Mouse (Mus musculus): ENCODE data around the gene Shank1. TPM values are rescaled to one million over a fixed set of nuclear protein-coding genes. Genes with fewer than 3 reads are reported as not detected.

The Shank1 gene
- polyA plus RNA-seq, 1 experiment, result 0.66 TPM

- no peaks in the 10 kb centered on the region for H3K4me1 ChIP-seq (ENCODE audit: control insufficient read depth, insufficient read depth, low read length)
- no peak overlapping the region for H3K4me3 ChIP-seq (ENCODE audit: insufficient read depth, low read depth, low read length)
- TF ChIP-seq POLR2A (IDR thresholded peaks at IDR 0.05; ENCODE audit: low read depth, low read length), result no peak
- TF ChIP-seq CTCF (conservative IDR thresholded peaks at IDR 0.05; ENCODE audit: insufficient read depth, insufficient read length, low read depth, low read length), result no peak
- H3K27ac ChIP-seq (ENCODE audit: insufficient read depth, low read depth, low read length), result no peak overlapping the region
- WGBS, result 71% methylated on average over 14 of the region's 14 CpGs
- H3K36me3 ChIP-seq (ENCODE audit: control insufficient read depth, insufficient read depth, low read length), result no peaks in the 10 kb centered on the region
- DNase-seq, result no peak
- H3K27me3 ChIP-seq (replicated peaks; ENCODE audit: control insufficient read depth, insufficient read depth, low read length), result no peaks in the 10 kb centered on the region
Measured at GRCm38 (mm10) chr7:44334139-44334538, 24.1 kb downstream of the Shank1 start.

- Histone ChIP-seq H3K36me3 (ENCODE audit: control insufficient read depth, insufficient read depth, low read length) (no peaks in the 10 kb centered on the region), H3K4me3 (ENCODE audit: insufficient read depth, low read depth, low read length) (no peak overlapping the region), H3K27ac (ENCODE audit: insufficient read depth, low read depth, low read length) (no peak overlapping the region), H3K4me1 (ENCODE audit: control insufficient read depth, insufficient read depth, low read length) (no peaks in the 10 kb centered on the region), H3K27me3 (replicated peaks; ENCODE audit: control insufficient read depth, insufficient read depth, low read length) (no peaks in the 10 kb centered on the region)
- WGBS, result 10% methylated on average over 26 of the region's 40 CpGs
- no peak for DNase-seq
- TF ChIP-seq POLR2A (IDR thresholded peaks at IDR 0.05; ENCODE audit: low read depth, low read length), result no peak
- no peak for TF ChIP-seq CTCF (conservative IDR thresholded peaks at IDR 0.05; ENCODE audit: insufficient read depth, insufficient read length, low read depth, low read length)
Measured at GRCm38 (mm10) chr7:44335031-44335878, 25.2 kb downstream of the Shank1 start.

GRCm38 (mm10) chr7:44336046-44337021 is 26.3 kb downstream of the Shank1 start:
- DNase-seq, result no peak
- no peak overlapping the region for H3K4me3 ChIP-seq (ENCODE audit: insufficient read depth, low read depth, low read length)
- H3K27ac ChIP-seq (ENCODE audit: insufficient read depth, low read depth, low read length), result no peak overlapping the region
- no peak for TF ChIP-seq POLR2A (IDR thresholded peaks at IDR 0.05; ENCODE audit: low read depth, low read length)
- H3K4me1 ChIP-seq (ENCODE audit: control insufficient read depth, insufficient read depth, low read length), result no peaks in the 10 kb centered on the region
- no peaks in the 10 kb centered on the region for H3K36me3 ChIP-seq (ENCODE audit: control insufficient read depth, insufficient read depth, low read length)
- H3K27me3 ChIP-seq (replicated peaks; ENCODE audit: control insufficient read depth, insufficient read depth, low read length), result no peaks in the 10 kb centered on the region
- WGBS, result 2% methylated on average over 47 of the region's 54 CpGs

GRCm38 (mm10) chr7:44337121-44337849 is 27.2 kb downstream of the Shank1 start:
- H3K36me3 ChIP-seq (ENCODE audit: control insufficient read depth, insufficient read depth, low read length), result no peaks in the 10 kb centered on the region
- no peak overlapping the region for H3K27ac ChIP-seq (ENCODE audit: insufficient read depth, low read depth, low read length)
- DNase-seq, result no peak
- H3K4me1 ChIP-seq (ENCODE audit: control insufficient read depth, insufficient read depth, low read length), result no peaks in the 10 kb centered on the region
- H3K27me3 ChIP-seq (replicated peaks; ENCODE audit: control insufficient read depth, insufficient read depth, low read length), result no peaks in the 10 kb centered on the region
- 5% methylated on average over 32 of the region's 32 CpGs for WGBS
- no peak overlapping the region for H3K4me3 ChIP-seq (ENCODE audit: insufficient read depth, low read depth, low read length)
- no peak for TF ChIP-seq POLR2A (IDR thresholded peaks at IDR 0.05; ENCODE audit: low read depth, low read length)
- TF ChIP-seq CTCF (conservative IDR thresholded peaks at IDR 0.05; ENCODE audit: insufficient read depth, insufficient read length, low read depth, low read length), result no peak

GRCm38 (mm10) chr7:44340226-44340625 is 30.2 kb downstream of the Shank1 start:
- Histone ChIP-seq H3K4me3 (ENCODE audit: insufficient read depth, low read depth, low read length) (no peak overlapping the region), H3K36me3 (ENCODE audit: control insufficient read depth, insufficient read depth, low read length) (no peaks in the 10 kb centered on the region), H3K27ac (ENCODE audit: insufficient read depth, low read depth, low read length) (no peak overlapping the region), H3K27me3 (replicated peaks; ENCODE audit: control insufficient read depth, insufficient read depth, low read length) (no peaks in the 10 kb centered on the region), H3K4me1 (ENCODE audit: control insufficient read depth, insufficient read depth, low read length) (no peaks in the 10 kb centered on the region)
- DNase-seq, result no peak
- 57% methylated on average over 6 of the region's 6 CpGs for WGBS
- TF ChIP-seq POLR2A (IDR thresholded peaks at IDR 0.05; ENCODE audit: low read depth, low read length) (no peak), CTCF (conservative IDR thresholded peaks at IDR 0.05; ENCODE audit: insufficient read depth, insufficient read length, low read depth, low read length) (no peak)

- no peak for DNase-seq
- H3K36me3 ChIP-seq (ENCODE audit: control insufficient read depth, insufficient read depth, low read length), result no peaks in the 10 kb centered on the region
- H3K27me3 ChIP-seq (replicated peaks; ENCODE audit: control insufficient read depth, insufficient read depth, low read length), result no peaks in the 10 kb centered on the region
- TF ChIP-seq CTCF (conservative IDR thresholded peaks at IDR 0.05; ENCODE audit: insufficient read depth, insufficient read length, low read depth, low read length) (no peak), POLR2A (IDR thresholded peaks at IDR 0.05; ENCODE audit: low read depth, low read length) (no peak)
- H3K27ac ChIP-seq (ENCODE audit: insufficient read depth, low read depth, low read length), result no peak overlapping the region
- H3K4me3 ChIP-seq (ENCODE audit: insufficient read depth, low read depth, low read length), result no peak overlapping the region
- H3K4me1 ChIP-seq (ENCODE audit: control insufficient read depth, insufficient read depth, low read length), result no peaks in the 10 kb centered on the region
- WGBS, result 71% methylated on average over 10 of the region's 10 CpGs
Measured at GRCm38 (mm10) chr7:44341119-44341518, 31.1 kb downstream of the Shank1 start.

All from kidney, adult 2 months (tissue).